Mouse (Mus musculus) left cerebral cortex, adult 11 months (tissue): ENCODE results near the gene Ank.

Experiments
- DNase-seq: peaks from one replicate; pipeline ENCODE4 v3.0.0; 2022; ENCODE audit warnings: low spot score

Ank gene

GRCm38 (mm10) chr15:27600524-27600923 lies 134.0 kb downstream of the Ank start:
- DNase-seq: no peak

- no peak for DNase-seq
Observed at GRCm38 (mm10) chr15:27604558-27604957, 138.1 kb downstream of the Ank start.

GRCm38 (mm10) chr15:27605252-27605651 lies 138.8 kb downstream of the Ank start:
- DNase-seq: no peak

- DNase-seq: no peak
Observed at GRCm38 (mm10) chr15:27609554-27609953, 143.1 kb downstream of the Ank start.

GRCm38 (mm10) chr15:27612533-27613221 lies 146.2 kb downstream of the Ank start:
- DNase-seq: no peak

GRCm38 (mm10) chr15:27613255-27613654 lies 146.8 kb downstream of the Ank start:
- no peak for DNase-seq

GRCm38 (mm10) chr15:27616159-27616558 lies 149.7 kb downstream of the Ank start:
- DNase-seq: no peak

GRCm38 (mm10) chr15:27617227-27617626 lies 150.8 kb downstream of the Ank start:
- DNase-seq: no peak

- DNase-seq: no peak
Observed at GRCm38 (mm10) chr15:27618778-27619533, 152.5 kb downstream of the Ank start.

- DNase-seq: no peak
Observed at GRCm38 (mm10) chr15:27619683-27620082, 153.2 kb downstream of the Ank start.

- no peak for DNase-seq
Observed at GRCm38 (mm10) chr15:27620475-27621185, 154.2 kb downstream of the Ank start.

- no peak for DNase-seq
Observed at GRCm38 (mm10) chr15:27623286-27623685, 156.8 kb downstream of the Ank start.

- no peak for DNase-seq
Observed at GRCm38 (mm10) chr15:27625014-27625889, 158.8 kb downstream of the Ank start.

GRCm38 (mm10) chr15:27625890-27626255 lies 159.4 kb downstream of the Ank start:
- no peak for DNase-seq

- DNase-seq: no peak
Observed at GRCm38 (mm10) chr15:27626314-27626713, 159.8 kb downstream of the Ank start.

- no peak for DNase-seq
Observed at GRCm38 (mm10) chr15:27627794-27628193, 161.3 kb downstream of the Ank start.

- no peak for DNase-seq
Observed at GRCm38 (mm10) chr15:27629046-27629445, 162.6 kb downstream of the Ank start.

GRCm38 (mm10) chr15:27629800-27630600 lies 163.5 kb downstream of the Ank start:
- no peak for DNase-seq

GRCm38 (mm10) chr15:27630601-27631383 lies 164.3 kb downstream of the Ank start, which contains the start of gene Otulin:
Gene Otulin (minus strand): TSS chr15:27630693.
- DNase-seq: peak; percentile 96
